Mouse (Mus musculus) C2C12 (cell line): Measurements from ENCODE around the gene Pmfbp1. TPM values are rescaled to one million over a fixed set of nuclear protein-coding genes. Genes with fewer than 3 reads are reported as not detected.

Experiments
- H3K27me3 ChIP-seq: one replicate; pipeline ENCODE4 v1.6.1; 2011; ENCODE audit not compliant: control insufficient read depth, insufficient read depth, insufficient read length
- H3K36me3 ChIP-seq: one replicate; pipeline ENCODE4 v1.6.1; 2011; ENCODE audit not compliant: control insufficient read depth, insufficient read depth
- H3K4me3 ChIP-seq: one replicate; pipeline ENCODE4 v1.5.1; 2011; ENCODE audit warnings: mild to moderate bottlenecking, control low read depth; ENCODE audit not compliant: poor library complexity, insufficient read depth, severe bottlenecking
- H3K79me2 ChIP-seq: one replicate; pipeline ENCODE4 v1.6.1; 2011; ENCODE audit not compliant: control insufficient read depth, insufficient read depth
- H3K79me3 ChIP-seq: one replicate; pipeline ENCODE4 v1.6.1; 2011; ENCODE audit warnings: low read depth, control low read depth
- H3ac ChIP-seq: one replicate; pipeline ENCODE3; 2011; ENCODE audit warnings: low read depth; ENCODE audit not compliant: control insufficient read depth, insufficient read length
- CEBPB ChIP-seq: IDR thresholded peaks from one replicate; pipeline ENCODE4 v1.6.1; 2011; ENCODE audit warnings: low read depth, mild to moderate bottlenecking, control low read depth, moderate library complexity
- CTCF ChIP-seq: IDR thresholded peaks from one replicate; pipeline ENCODE4 v1.5.1; 2011; ENCODE audit not compliant: control insufficient read depth, insufficient read depth, insufficient read length
- FOSL1 ChIP-seq: IDR thresholded peaks from one replicate; pipeline ENCODE4 v1.8.0; 2011; ENCODE audit warnings: mild to moderate bottlenecking, low read length; ENCODE audit not compliant: poor library complexity, insufficient read depth, severe bottlenecking
- MAX ChIP-seq: IDR thresholded peaks from one replicate; pipeline ENCODE4 v1.6.1; 2011; ENCODE audit warnings: mild to moderate bottlenecking, control low read depth
- MYOD1 ChIP-seq: IDR thresholded peaks from one replicate; pipeline ENCODE4 v1.6.1; 2011; ENCODE audit warnings: low read depth; ENCODE audit not compliant: control insufficient read depth, insufficient read length
- MYOG ChIP-seq: IDR thresholded peaks from one replicate; pipeline ENCODE4 v1.6.1; 2011; ENCODE audit not compliant: control insufficient read depth, insufficient read length; ENCODE audit errors: extremely low read depth
- USF1 ChIP-seq: IDR thresholded peaks from one replicate; pipeline ENCODE4 v1.6.1; 2011; ENCODE audit warnings: low read depth, mild to moderate bottlenecking, control low read depth, moderate library complexity
- polyA plus RNA-seq: library from polyadenylated mRNA; unstranded; fragments of >200 nt; fragmentation: generic; extraction: Trizol; gene quantifications from one replicate; pipeline ENCODE4 v1.2.1, GENCODE M21; 2012; ENCODE audit warnings: missing spikeins

Gene Pmfbp1
- polyA plus RNA-seq, 1 experiment = not detected

GRCm38 (mm10) chr8:109484741-109485140 lies 9.1 kb upstream of the Pmfbp1 start:
- Histone ChIP-seq H3K79me3 (no peaks in the 10 kb centered on the region), H3ac (no peak overlapping the region), H3K79me2 (no peaks in the 10 kb centered on the region), H3K4me3 (no peak overlapping the region), H3K36me3 (no peaks in the 10 kb centered on the region), H3K27me3 (peaks cover 12% of the 10 kb centered on the region)
- TF ChIP-seq CTCF (no peak), MYOG (no peak), FOSL1 (no peak), MAX (no peak), CEBPB (no peak), MYOD1 (no peak), USF1 (no peak)

DNA sequence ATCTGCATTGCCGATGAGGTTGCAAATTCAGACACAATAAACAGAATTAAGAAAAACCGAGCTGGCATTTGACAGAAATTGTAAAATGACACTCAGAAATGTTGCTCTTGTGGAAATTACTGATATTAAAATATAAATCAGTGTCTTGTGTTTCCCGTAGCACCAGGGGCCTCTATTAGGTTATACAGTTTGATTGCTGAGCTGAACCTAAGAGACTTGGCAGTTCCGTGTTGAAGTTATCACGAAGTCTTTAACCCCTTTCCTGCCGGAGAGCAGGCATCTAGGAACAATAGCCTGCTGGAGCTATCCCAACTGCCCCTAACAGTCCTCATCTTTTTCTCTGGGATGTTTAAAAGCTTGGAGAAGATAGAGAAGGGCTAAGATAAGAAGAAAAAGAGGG lies 8.3 kb upstream of the Pmfbp1 start:
- Histone ChIP-seq H3K4me3 (no peak overlapping the region), H3K36me3 (no peaks in the 10 kb centered on the region), H3ac (no peak overlapping the region), H3K79me3 (no peaks in the 10 kb centered on the region), H3K79me2 (no peaks in the 10 kb centered on the region), H3K27me3 (peaks cover 12% of the 10 kb centered on the region)
- TF ChIP-seq CTCF = no peak

DNA sequence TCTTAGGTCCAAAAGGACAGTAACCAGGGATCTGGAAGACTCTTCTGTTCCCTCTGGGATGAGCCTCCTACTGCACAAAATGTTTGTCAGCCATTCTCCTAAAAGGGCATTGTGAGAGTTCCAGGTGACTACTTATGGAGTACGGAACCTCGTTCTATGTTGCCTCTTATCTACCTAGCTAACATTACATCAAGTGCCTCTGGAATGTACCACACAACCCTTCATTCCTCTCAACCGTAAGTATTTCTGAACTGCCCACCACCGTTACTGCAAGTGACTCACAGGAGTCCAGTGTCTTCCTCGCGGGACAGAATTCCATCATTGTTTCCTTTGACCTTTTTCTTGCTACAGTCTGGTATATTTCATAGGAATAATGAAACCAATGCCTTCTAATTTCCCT lies 1.0 kb upstream of the Pmfbp1 start:
- H3K79me3 ChIP-seq = no peaks in the 10 kb centered on the region
- H3K79me2 ChIP-seq = no peaks in the 10 kb centered on the region
- H3ac ChIP-seq = no peak overlapping the region
- TF ChIP-seq CTCF = no peak
- no peak for TF ChIP-seq MAX
- no peak for TF ChIP-seq MYOG
- no peak for TF ChIP-seq CEBPB
- no peak for TF ChIP-seq FOSL1
- TF ChIP-seq MYOD1 = no peak
- TF ChIP-seq USF1 = no peak
- no peak overlapping the region for H3K4me3 ChIP-seq
- no peaks in the 10 kb centered on the region for H3K36me3 ChIP-seq
- H3K27me3 ChIP-seq = peaks cover 5% of the 10 kb centered on the region

DNA sequence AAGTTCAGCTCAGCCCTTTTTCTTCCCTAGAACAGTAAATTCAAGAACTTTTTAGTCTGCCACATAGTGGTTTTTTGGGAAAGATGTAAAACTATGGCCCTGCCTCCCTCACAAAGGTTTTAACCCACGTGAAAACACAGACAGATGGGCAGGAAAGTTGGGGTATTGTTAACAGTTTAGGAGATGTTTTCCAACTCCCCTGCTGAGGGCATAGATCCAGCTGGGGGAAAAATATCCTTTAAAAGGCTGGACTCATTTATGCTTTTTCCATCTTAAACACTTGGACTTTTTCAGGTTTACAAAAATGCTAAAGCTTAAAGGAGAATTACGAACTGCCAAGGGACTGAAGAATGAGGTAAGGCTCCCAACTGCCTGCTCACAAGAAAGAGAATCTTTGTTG lies 774 bp downstream of the Pmfbp1 start:
- TF ChIP-seq USF1 (no peak), MAX (no peak), MYOD1 (no peak), FOSL1 (no peak), MYOG (no peak), CEBPB (no peak), CTCF (no peak)
- Histone ChIP-seq H3ac (no peak overlapping the region), H3K79me3 (no peaks in the 10 kb centered on the region), H3K79me2 (no peaks in the 10 kb centered on the region), H3K36me3 (no peaks in the 10 kb centered on the region), H3K27me3 (no peaks in the 10 kb centered on the region), H3K4me3 (no peak overlapping the region)

- no peak for TF ChIP-seq MAX
- no peak for TF ChIP-seq FOSL1
- TF ChIP-seq CEBPB = no peak
- no peak for TF ChIP-seq CTCF
- no peak for TF ChIP-seq MYOD1
- TF ChIP-seq MYOG = no peak
- TF ChIP-seq USF1 = no peak
- Histone ChIP-seq H3K79me3 (no peaks in the 10 kb centered on the region), H3K4me3 (no peak overlapping the region), H3K36me3 (no peaks in the 10 kb centered on the region), H3K79me2 (no peaks in the 10 kb centered on the region), H3ac (no peak overlapping the region), H3K27me3 (no peaks in the 10 kb centered on the region)
These were observed 3.6 kb downstream of the Pmfbp1 start for GRCm38 (mm10) chr8:109497431-109497830.

DNA sequence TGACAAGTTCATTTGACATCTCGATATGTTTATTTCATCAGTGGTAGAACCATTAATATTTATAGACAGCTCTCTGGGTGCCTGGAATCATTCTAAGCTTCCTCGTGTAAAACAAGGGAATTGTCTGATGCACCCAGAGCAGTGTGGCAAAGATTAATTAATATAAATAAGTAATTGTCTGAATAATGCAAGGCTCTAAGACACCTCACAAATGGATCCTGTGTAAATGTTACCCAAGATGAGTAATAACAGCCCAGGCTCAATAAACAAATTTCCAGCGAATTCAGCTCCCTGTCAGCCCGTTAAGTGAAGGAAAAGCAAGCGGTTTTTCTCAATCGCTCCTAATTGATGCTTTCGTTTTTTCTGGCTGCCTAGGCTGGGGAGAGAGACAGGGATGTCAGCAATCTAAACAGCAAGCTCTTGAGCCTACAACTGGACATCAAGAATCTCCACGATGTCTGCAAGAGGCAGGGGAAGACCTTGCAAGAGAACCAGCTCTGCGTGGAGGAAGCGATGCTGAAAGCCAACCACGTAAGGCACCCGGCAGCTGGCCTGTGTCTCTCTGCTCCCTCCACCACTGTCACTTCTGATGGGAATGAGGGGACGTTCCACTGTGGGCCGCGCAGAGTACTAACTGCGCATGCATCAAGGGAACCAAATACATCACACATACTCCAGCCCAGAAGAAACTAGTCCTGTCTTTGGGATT lies 5.3 kb downstream of the Pmfbp1 start:
- H3K36me3 ChIP-seq = no peaks in the 10 kb centered on the region
- H3K79me3 ChIP-seq = no peaks in the 10 kb centered on the region
- H3K79me2 ChIP-seq = no peaks in the 10 kb centered on the region
- no peak overlapping the region for H3ac ChIP-seq
- no peaks in the 10 kb centered on the region for H3K27me3 ChIP-seq
- H3K4me3 ChIP-seq = no peak overlapping the region
- no peak for TF ChIP-seq MAX
- TF ChIP-seq MYOD1 = no peak
- no peak for TF ChIP-seq USF1
- TF ChIP-seq CEBPB = no peak
- no peak for TF ChIP-seq FOSL1
